Mouse (Mus musculus): Measurements from ENCODE around the gene Mbd4.

DNA sequence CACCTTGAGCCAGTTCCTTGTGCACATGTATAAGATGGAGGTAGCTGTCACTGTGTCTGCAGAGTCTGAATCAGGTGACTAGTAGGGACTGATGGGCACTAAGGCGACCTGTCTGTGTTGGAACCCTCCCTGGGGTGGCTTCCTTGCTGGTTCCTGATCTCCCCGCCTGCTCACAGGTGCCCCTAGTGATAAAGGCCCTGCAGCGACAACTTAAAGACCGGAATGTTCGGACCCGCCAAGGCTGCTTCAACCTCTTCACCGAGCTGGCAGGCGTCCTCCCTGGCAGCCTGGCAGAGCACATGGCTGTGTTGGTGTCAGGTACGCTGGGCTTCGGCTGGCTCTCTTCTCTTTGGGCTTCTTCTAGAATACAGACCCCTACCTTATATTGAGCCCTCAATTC, 62.2 kb downstream of the Mbd4 start:
- TF ChIP-seq CTCF (IDR thresholded peaks at IDR 0.05; ENCODE audit: insufficient read depth, low read length) (no peak), POLR2A (IDR thresholded peaks at IDR 0.05; ENCODE audit: borderline replicate concordance, extremely low read depth, low read depth, low read length) (no peak)

All from lung, adult 2 months (tissue).